ENCODE assay signal across 31 mouse cellular contexts in the genomic region with DNA sequence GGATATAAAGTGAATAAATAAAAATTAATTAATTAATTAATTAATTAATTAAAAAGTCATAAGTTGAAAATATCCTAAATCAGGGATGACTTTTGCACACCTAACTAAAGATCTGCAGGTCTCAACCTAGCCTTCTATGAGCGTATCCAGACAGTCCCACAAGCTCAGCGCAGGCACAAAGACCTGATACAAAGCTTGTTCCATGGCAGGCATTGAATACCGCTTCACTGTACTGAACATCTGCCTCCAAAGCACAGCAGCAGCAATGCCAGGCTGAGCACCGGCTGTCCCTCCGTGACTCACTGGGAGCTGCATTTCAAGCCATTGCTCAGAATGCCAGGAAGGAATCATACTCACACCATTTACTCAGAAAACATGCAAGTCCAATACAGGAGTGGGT. TPM values are rescaled to one million over a fixed set of nuclear protein-coding genes. Genes with fewer than 3 reads are reported as not detected.
DNase-seq lines count a peak whose midpoint lies in the region; ATAC-seq lines count a peak whose summit lies in the region.
"Had no signal": no experiment of that assay in that cellular context is flagged by ENCODE, and none has a peak within 500 bp of the region (broad histone marks: within the 10 kb centered on the region; RNA-seq: fewer than 3 reads in every experiment).

No protein-coding gene starts in this region.

- WGBS in heart, embryonic 10.5 days: 89% methylated on average over 5 of the region's 5 CpGs
- WGBS in heart, embryonic 11.5 days (ENCODE audit: insufficient replicate concordance): 87% methylated on average over 5 of the region's 5 CpGs

- H3K4me3 ChIP-seq in heart, embryonic 10.5 days: no peak overlapping the region
- H3K4me3 ChIP-seq in heart, embryonic 11.5 days (ENCODE audit: low read depth, low read length): no peak overlapping the region
- H3K4me3 ChIP-seq: embryonic facial prominence, embryonic 10.5 days; embryonic facial prominence, embryonic 13.5 days; erythroblast, embryonic 14.5 days; forebrain, embryonic 12.5 days; forebrain, embryonic 15.5 days; heart, adult 2 months; heart, embryonic 13.5 days had no signal

- H3K9me3 ChIP-seq in heart, embryonic 10.5 days: no peaks in the 10 kb centered on the region
- H3K9me3 ChIP-seq in heart, embryonic 11.5 days (replicated peaks; ENCODE audit: control insufficient read depth, low read length): no peaks in the 10 kb centered on the region
- H3K9me3 ChIP-seq: embryonic facial prominence, embryonic 10.5 days; embryonic facial prominence, embryonic 13.5 days; forebrain, embryonic 12.5 days; forebrain, embryonic 15.5 days; G1E; heart, embryonic 13.5 days had no signal

- H3K4me1 ChIP-seq in heart, embryonic 10.5 days: no peaks in the 10 kb centered on the region
- H3K4me1 ChIP-seq in heart, embryonic 11.5 days (ENCODE audit: control insufficient read depth, insufficient read depth, low read length): no peaks in the 10 kb centered on the region
- H3K4me1 ChIP-seq: embryonic facial prominence, embryonic 10.5 days; embryonic facial prominence, embryonic 13.5 days; forebrain, embryonic 12.5 days; forebrain, embryonic 15.5 days; heart, embryonic 13.5 days had no signal

- no peaks in the 10 kb centered on the region for H3K36me3 ChIP-seq in heart, embryonic 10.5 days
- H3K36me3 ChIP-seq in heart, embryonic 11.5 days (ENCODE audit: control insufficient read depth, insufficient read depth, low read length): no peaks in the 10 kb centered on the region
- H3K36me3 ChIP-seq: embryonic facial prominence, embryonic 10.5 days; embryonic facial prominence, embryonic 13.5 days; forebrain, embryonic 12.5 days; forebrain, embryonic 15.5 days; G1E; heart, embryonic 13.5 days had no signal

- H3K27ac ChIP-seq in heart, embryonic 10.5 days: no peak overlapping the region
- no peak overlapping the region for H3K27ac ChIP-seq in heart, embryonic 11.5 days (ENCODE audit: low read depth, low read length)
- H3K27ac ChIP-seq: embryonic facial prominence, embryonic 10.5 days; embryonic facial prominence, embryonic 13.5 days; forebrain, embryonic 12.5 days; forebrain, embryonic 15.5 days; heart, adult 2 months; heart, embryonic 13.5 days; hindbrain, embryonic 14.5 days; hindbrain, postnatal 0 days had no signal

- DNase-seq in heart, embryonic 10.5 days (ENCODE audit: low spot score): peak; percentile 64
- peak; percentile 23 for DNase-seq in layer of hippocampus, adult 9-11 months
- DNase-seq in layer of hippocampus, postnatal 14 days (ENCODE audit: low spot score in 2 of 2): no peak
- peak; percentile 25 for DNase-seq in thymus, postnatal 4 days
- no peak for DNase-seq in thymus, postnatal 10 days (ENCODE audit: low spot score in 2 of 2)
- DNase-seq in brain, adult 2 months (ENCODE audit: low read depth, low spot score): peak; percentile 29
- DNase-seq in adrenal gland, adult 8-10 months: no peak
- DNase-seq: adrenal gland, adult 2 months; adrenal gland, postnatal 36 days; B cell, adult 2 months; cerebellum, adult 11 months; cerebellum, adult 2 months; cerebellum, adult 9-11 months; cerebellum, postnatal 25 days; gastrocnemius, postnatal 25 days; heart, adult 2 months; heart, postnatal 14 days; heart, postnatal 4 days had no signal

- no peak overlapping the region for H3K4me2 ChIP-seq in heart, embryonic 11.5 days
- H3K4me2 ChIP-seq: embryonic facial prominence, embryonic 13.5 days; forebrain, embryonic 12.5 days; forebrain, embryonic 15.5 days; heart, embryonic 13.5 days; hindbrain, embryonic 14.5 days had no signal

- no peak overlapping the region for H3K9ac ChIP-seq in heart, embryonic 11.5 days (ENCODE audit: low read depth, low read length)
- H3K9ac ChIP-seq: embryonic facial prominence, embryonic 13.5 days; forebrain, embryonic 12.5 days; forebrain, embryonic 15.5 days; heart, embryonic 13.5 days; hindbrain, embryonic 14.5 days had no signal

- ATAC-seq in heart, embryonic 11.5 days (replicated peaks; ENCODE audit: insufficient number of reproducible peaks, low FRiP score, low TSS enrichment): no peak
- ATAC-seq: forebrain, embryonic 15.5 days; hindbrain, postnatal 0 days; inflammation-experienced regulatory T-cells, adult 6 months had no signal

- H3K27me3 ChIP-seq in heart, embryonic 10.5 days (ENCODE audit: insufficient read depth, poor library complexity, severe bottlenecking): no peaks in the 10 kb centered on the region; the same call in 1 of the 2 replicates
- no peaks in the 10 kb centered on the region; the same call in 1 of the 2 replicates for H3K27me3 ChIP-seq in heart, embryonic 11.5 days (ENCODE audit: control insufficient read depth, insufficient read depth, low read length)
- H3K27me3 ChIP-seq: CH12.LX; forebrain, embryonic 12.5 days; forebrain, embryonic 15.5 days had no signal

RNA-seq across cellular contexts. Expression of gene Wdr27, which starts 32.2 kb away (rescaled TPM):
- 3.2 TPM in 2 replicates for polyA plus RNA-seq in heart, embryonic 10.5 days (2016; fragmentation: Nextera tagmentation; extraction: Ambion mirVana)
- 5.1 and 5.5 TPM in 2 replicates for polyA plus RNA-seq in heart, embryonic 11.5 days (2014; fragmentation: Nextera tagmentation; extraction: Ambion mirVana)
- total RNA-seq in layer of hippocampus, postnatal 14 days (2021): 1 to 10 TPM; 4.1 to 4.9 TPM
- 1 to 10 TPM; 3.5 to 9.7 (median 6.9) TPM for total RNA-seq in adrenal gland, adult 8-10 months (2022)
- total RNA-seq: common myeloid progenitor, adult 5-6 weeks had no signal
- polyA plus RNA-seq: erythroblast, embryonic 14.5 days had no signal

RNA-seq across cellular contexts. Expression of gene 1600012H06Rik, which starts 32.2 kb away (rescaled TPM):
- polyA plus RNA-seq in heart, embryonic 10.5 days (2016; fragmentation: Nextera tagmentation; extraction: Ambion mirVana): 29.8 and 32.8 TPM in 2 replicates
- polyA plus RNA-seq in heart, embryonic 11.5 days (2014; fragmentation: Nextera tagmentation; extraction: Ambion mirVana): 33.2 and 38.6 TPM in 2 replicates
- 10 to 100 TPM; 18.5 to 18.8 TPM for total RNA-seq in layer of hippocampus, postnatal 14 days (2021)
- total RNA-seq in adrenal gland, adult 8-10 months (2022): 10 to 100 TPM; 24.5 to 49.4 (median 38.0) TPM

RNA-seq across cellular contexts. Expression of gene Phf10, which starts 50.3 kb away (rescaled TPM):
- 18.9 and 33.3 TPM in 2 replicates for polyA plus RNA-seq in heart, embryonic 10.5 days (2016; fragmentation: Nextera tagmentation; extraction: Ambion mirVana)
- 29.4 and 36.7 TPM in 2 replicates for polyA plus RNA-seq in heart, embryonic 11.5 days (2014; fragmentation: Nextera tagmentation; extraction: Ambion mirVana)
- total RNA-seq in layer of hippocampus, postnatal 14 days (2021): 10 to 100 TPM; 59.1 to 61.7 TPM
- total RNA-seq in adrenal gland, adult 8-10 months (2022): 10 to 100 TPM; 47.7 to 55.8 (median 50.2) TPM

Comparison
In these comparisons a context has a peak if more than half of its experiments do, and no peak if none do; other contexts are left out.
1. DNase-seq: peak in heart, embryonic 10.5 days (single experiment), layer of hippocampus, adult 9-11 months (single experiment), thymus, postnatal 4 days (single experiment) and brain, adult 2 months (single experiment); none in layer of hippocampus, postnatal 14 days (0 of 2), thymus, postnatal 10 days (0 of 2) and adrenal gland, adult 8-10 months (single experiment).